Mouse (Mus musculus) kidney, postnatal 0 days (tissue): ENCODE measurements at regions not wholly inside any gene's neighbourhood (a gene's known extent, or its start where the extent isn't known, plus 50 kb on each side); places are given as distances from the start of the nearest gene placed in this dataset.

ENCODE experiments used
- ATAC-seq: fragments of 200-750 bp; cut with Nextera tagmentation; replicated peaks from 2 replicates; pipeline ENCODE4 v1.8.0; 2017; ENCODE audit warnings: low read depth, moderate number of reproducible peaks, moderate TSS enrichment, moderate library complexity; ENCODE audit not compliant: low FRiP score
- DNase-seq: peaks from one replicate; pipeline ENCODE4 v3.0.0-alpha.2; 2016; ENCODE audit warnings: low spot score
- H3K27ac ChIP-seq: fragments of 300-500 bp; sonication (generic); 2 replicates; pipeline ENCODE4 v1.5.1; 2014; ENCODE audit warnings: mild to moderate bottlenecking
- H3K27me3 ChIP-seq: fragments of 300-500 bp; sonication (generic); 2 replicates; pipeline ENCODE4 v1.6.1; 2014; ENCODE audit warnings: low read length, mixed read lengths; ENCODE audit not compliant: insufficient read depth
- H3K36me3 ChIP-seq: fragments of 300-500 bp; sonication (generic); 2 replicates; pipeline ENCODE4 v1.6.1; 2014; ENCODE audit warnings: low read length, mixed read lengths; ENCODE audit not compliant: insufficient read depth
- H3K4me1 ChIP-seq: fragments of 300-500 bp; sonication (generic); replicated peaks from 2 replicates; pipeline ENCODE4 v1.6.1; 2014; ENCODE audit warnings: antibody characterized with exemption, low read length, mixed read lengths; ENCODE audit not compliant: insufficient read depth
- H3K4me2 ChIP-seq: fragments of 300-500 bp; sonication (generic); 2 replicates; pipeline ENCODE4 v1.6.1; 2014; ENCODE audit warnings: mild to moderate bottlenecking, low read length, moderate library complexity, mixed read lengths
- H3K4me3 ChIP-seq: fragments of 300-500 bp; sonication (generic); replicated peaks from 2 replicates; pipeline ENCODE4 v1.5.1; 2014; ENCODE audit warnings: low read depth, low read length
- H3K9ac ChIP-seq: fragments of 300-500 bp; sonication (generic); 2 replicates; pipeline ENCODE4 v1.6.1; 2014; ENCODE audit warnings: low read depth, low read length
- H3K9me3 ChIP-seq: fragments of 300-500 bp; sonication (generic); replicated peaks from 2 replicates; pipeline ENCODE4 v1.6.1; 2016; ENCODE audit warnings: low read length, inconsistent platforms, mixed read lengths
- CTCF ChIP-seq: IDR thresholded peaks from 2 replicates; pipeline ENCODE4 v1.5.1; 2016; ENCODE audit warnings: antibody characterized with exemption, low read depth, mild to moderate bottlenecking, moderate library complexity
- WGBS: fragments of 180-500 bp; shearing (Covaris S2); extraction: QIAGEN DNeasy Blood & Tissue Kit; methylation state at CpG from one replicate; pipeline ENCODE4 v1.1.7; 2014; 5-methylcytosine and 5-hydroxymethylcytosine counted together

GRCm38 (mm10) chr4:64224918-64225317, 178.1 kb upstream of the Tnc start:
- Histone ChIP-seq H3K4me3 (no peak overlapping the region), H3K9me3 (no peaks in the 10 kb centered on the region), H3K27ac (no peak overlapping the region), H3K27me3 (no peaks in the 10 kb centered on the region), H3K9ac (no peak overlapping the region), H3K4me1 (no peaks in the 10 kb centered on the region), H3K36me3 (no peaks in the 10 kb centered on the region), H3K4me2 (no peak overlapping the region)
- 90% methylated on average over 5 of the region's 5 CpGs for WGBS
- no peak for DNase-seq
- no peak for TF ChIP-seq CTCF
- no peak for ATAC-seq

DNA sequence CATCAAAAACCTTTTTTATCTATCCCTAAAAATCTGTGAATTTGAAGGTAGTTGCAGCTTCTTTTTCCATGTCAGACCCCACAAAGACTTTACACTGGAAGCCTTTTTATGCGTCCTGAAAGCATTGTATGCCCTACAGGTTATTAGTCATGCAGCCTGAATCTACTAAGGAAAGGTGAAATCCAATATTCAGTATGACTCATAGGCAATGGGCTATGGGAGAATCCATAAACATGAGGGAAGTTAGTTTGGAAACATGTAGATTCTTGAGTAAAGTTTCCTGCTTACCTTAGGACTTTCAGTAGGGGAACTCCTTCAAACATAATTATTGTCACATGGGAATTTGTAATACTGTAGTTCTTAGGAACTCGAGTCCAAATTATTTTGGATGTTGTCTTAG, 173.0 kb upstream of the Tnc start:
- Histone ChIP-seq H3K4me3 (no peak overlapping the region), H3K36me3 (no peaks in the 10 kb centered on the region), H3K27ac (no peak overlapping the region), H3K9me3 (no peaks in the 10 kb centered on the region), H3K27me3 (no peaks in the 10 kb centered on the region), H3K4me1 (no peaks in the 10 kb centered on the region), H3K9ac (no peak overlapping the region), H3K4me2 (no peak overlapping the region)
- DNase-seq (no peak), ATAC-seq (no peak)
- 69% methylated on average over 2 of the region's 2 CpGs for WGBS
- no peak for TF ChIP-seq CTCF

GRCm38 (mm10) chr4:64207118-64207868, 160.5 kb upstream of the Tnc start:
- DNase-seq: no peak
- Histone ChIP-seq H3K4me1 (no peaks in the 10 kb centered on the region), H3K27ac (no peak overlapping the region), H3K9me3 (no peaks in the 10 kb centered on the region), H3K9ac (no peak overlapping the region), H3K27me3 (no peaks in the 10 kb centered on the region), H3K4me3 (no peak overlapping the region), H3K36me3 (no peaks in the 10 kb centered on the region), H3K4me2 (no peak overlapping the region)
- 44% methylated on average over 8 of the region's 8 CpGs for WGBS
- ATAC-seq: no peak
- no peak for TF ChIP-seq CTCF

- no peak for ATAC-seq
- no peak overlapping the region for H3K4me2 ChIP-seq
- H3K27ac ChIP-seq: no peak overlapping the region
- no peaks in the 10 kb centered on the region for H3K27me3 ChIP-seq
- H3K9ac ChIP-seq: no peak overlapping the region
- 83% methylated on average over 3 of the region's 3 CpGs for WGBS
- no peak overlapping the region for H3K4me3 ChIP-seq
- TF ChIP-seq CTCF: no peak
- H3K36me3 ChIP-seq: no peaks in the 10 kb centered on the region
- H3K4me1 ChIP-seq: no peaks in the 10 kb centered on the region
- no peak for DNase-seq
- no peaks in the 10 kb centered on the region for H3K9me3 ChIP-seq
Measured at GRCm38 (mm10) chr4:64200808-64201190, 154.0 kb upstream of the Tnc start.

DNA sequence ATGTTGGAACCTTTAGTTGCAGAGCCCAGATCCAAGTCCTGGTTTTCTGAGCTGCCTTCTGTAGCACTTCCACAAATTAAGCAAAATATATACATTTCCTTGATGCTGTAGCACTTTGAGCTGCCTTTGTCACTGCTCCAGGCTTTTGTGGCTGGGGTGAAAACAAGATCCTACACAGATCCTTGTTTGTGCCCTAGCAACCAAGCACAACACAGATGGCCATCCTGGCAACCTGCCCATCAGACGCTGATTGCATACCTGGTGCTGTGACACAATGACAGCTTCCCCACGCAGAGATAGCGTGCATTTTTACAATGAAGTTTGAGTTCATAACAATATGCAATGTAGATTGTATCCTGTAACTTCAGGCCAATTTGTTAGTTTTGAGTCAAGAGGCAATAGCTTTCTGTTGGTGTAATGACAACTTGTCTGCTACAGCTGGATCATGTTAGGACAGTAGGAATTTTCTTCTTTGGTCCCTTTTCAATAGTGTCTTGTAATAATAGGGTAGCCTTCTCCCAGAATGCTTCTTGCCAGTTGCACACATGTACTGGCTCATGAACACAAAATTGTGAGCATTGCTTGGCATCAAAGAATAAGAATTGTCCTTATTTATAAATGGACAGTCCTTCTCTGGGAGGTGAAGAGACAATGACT, 153.5 kb upstream of the Tnc start:
- no peak for TF ChIP-seq CTCF
- no peak for ATAC-seq
- peak; percentile 32 for DNase-seq

GRCm38 (mm10) chr4:64184986-64185385, 138.2 kb upstream of the Tnc start:
- no peak for TF ChIP-seq CTCF
- H3K4me2 ChIP-seq: no peak overlapping the region
- no peaks in the 10 kb centered on the region for H3K4me1 ChIP-seq
- H3K4me3 ChIP-seq: no peak overlapping the region
- H3K9me3 ChIP-seq: no peaks in the 10 kb centered on the region
- H3K36me3 ChIP-seq: no peaks in the 10 kb centered on the region
- no peaks in the 10 kb centered on the region for H3K27me3 ChIP-seq
- no peak overlapping the region for H3K9ac ChIP-seq
- DNase-seq (no peak), ATAC-seq (no peak)
- H3K27ac ChIP-seq: no peak overlapping the region

More for the DNA sequence above, 153.5 kb upstream of the Tnc start:
- no peaks in the 10 kb centered on the region for H3K4me1 ChIP-seq
- H3K27ac ChIP-seq: no peak overlapping the region
- no peaks in the 10 kb centered on the region for H3K27me3 ChIP-seq
- no peaks in the 10 kb centered on the region for H3K36me3 ChIP-seq
- H3K9me3 ChIP-seq: no peaks in the 10 kb centered on the region
- no peak overlapping the region for H3K4me3 ChIP-seq
- no peak overlapping the region for H3K9ac ChIP-seq
- no peak overlapping the region for H3K4me2 ChIP-seq
- 49% methylated on average over 3 of the region's 3 CpGs for WGBS
